Mouse (Mus musculus) megakaryocyte, embryonic 14.5 days (primary cell): ENCODE results near the gene Tmem121b. TPM values are rescaled to one million over a fixed set of nuclear protein-coding genes. Genes with fewer than 3 reads are reported as not detected.

ENCODE experiments used
- H3K27me3 ChIP-seq: replicated peaks from 2 replicates; pipeline ENCODE3; 2012; ENCODE audit warnings: inconsistent platforms
- H3K36me3 ChIP-seq: replicated peaks from 2 replicates; pipeline ENCODE3; 2012; ENCODE audit warnings: low read length, inconsistent platforms, mixed read lengths
- H3K4me1 ChIP-seq: 2 replicates; pipeline ENCODE4 v1.6.1; 2012; ENCODE audit warnings: inconsistent platforms
- H3K4me3 ChIP-seq: replicated peaks from 2 replicates; pipeline ENCODE3; 2012; ENCODE audit warnings: moderate library complexity, mild to moderate bottlenecking, inconsistent platforms
- H3K9me3 ChIP-seq: 2 replicates; pipeline ENCODE4 v1.6.1; 2012; ENCODE audit warnings: inconsistent platforms
- FLI1 ChIP-seq: IDR thresholded peaks from 2 replicates; pipeline ENCODE4 v1.6.1; 2012; ENCODE audit warnings: low read length, inconsistent platforms, mixed read lengths
- GATA1 ChIP-seq: IDR thresholded peaks from 3 replicates; pipeline ENCODE4 v1.6.1; 2012; ENCODE audit warnings: mixed read lengths, low read length, inconsistent platforms, borderline replicate concordance
- polyA plus RNA-seq: library from polyadenylated mRNA; stranded (reverse); fragments of >175 nt; gene quantifications from 2 replicates; pipeline ENCODE4 v1.2.3, GENCODE M21; 2012; ENCODE audit warnings: low replicate concordance; ENCODE audit not compliant: insufficient read depth

Tmem121b gene
- polyA plus RNA-seq, 1 experiment: not detected

- Histone ChIP-seq H3K4me1 (peaks cover 36% of the 10 kb centered on the region), H3K4me3 (no peak overlapping the region), H3K9me3 (no peaks in the 10 kb centered on the region), H3K36me3 (peaks cover 57% of the 10 kb centered on the region), H3K27me3 (no peaks in the 10 kb centered on the region)
- TF ChIP-seq FLI1: no peak
- TF ChIP-seq GATA1: no peak
Measured at GRCm38 (mm10) chr6:120524796-120525195, 31.2 kb upstream of the Tmem121b start.

- Histone ChIP-seq H3K27me3 (no peaks in the 10 kb centered on the region), H3K36me3 (peaks cover 81% of the 10 kb centered on the region), H3K9me3 (no peaks in the 10 kb centered on the region), H3K4me3 (no peak overlapping the region), H3K4me1 (peaks cover 31% of the 10 kb centered on the region)
- TF ChIP-seq GATA1 (no peak), FLI1 (no peak)
Measured at GRCm38 (mm10) chr6:120519647-120520046, 26.0 kb upstream of the Tmem121b start.

GRCm38 (mm10) chr6:120517311-120517710, 23.7 kb upstream of the Tmem121b start:
- H3K4me3 ChIP-seq: no peak overlapping the region
- no peaks in the 10 kb centered on the region for H3K9me3 ChIP-seq
- H3K36me3 ChIP-seq: peaks cover 78% of the 10 kb centered on the region
- no peaks in the 10 kb centered on the region for H3K27me3 ChIP-seq
- H3K4me1 ChIP-seq: peaks cover 55% of the 10 kb centered on the region
- TF ChIP-seq GATA1: no peak
- no peak for TF ChIP-seq FLI1

GRCm38 (mm10) chr6:120516879-120517278, 23.3 kb upstream of the Tmem121b start:
- H3K27me3 ChIP-seq: no peaks in the 10 kb centered on the region
- peak overlapping the region; percentile 13 for H3K4me3 ChIP-seq
- H3K4me1 ChIP-seq: peaks cover 55% of the 10 kb centered on the region
- peaks cover 74% of the 10 kb centered on the region for H3K36me3 ChIP-seq
- TF ChIP-seq FLI1 (no peak), GATA1 (no peak)
- no peaks in the 10 kb centered on the region for H3K9me3 ChIP-seq

GRCm38 (mm10) chr6:120516422-120516821, 22.8 kb upstream of the Tmem121b start:
- no peaks in the 10 kb centered on the region for H3K27me3 ChIP-seq
- H3K4me3 ChIP-seq: peak overlapping the region; percentile 13
- TF ChIP-seq GATA1: no peak
- no peak for TF ChIP-seq FLI1
- H3K9me3 ChIP-seq: no peaks in the 10 kb centered on the region
- peaks cover 60% of the 10 kb centered on the region for H3K4me1 ChIP-seq
- H3K36me3 ChIP-seq: peaks cover 74% of the 10 kb centered on the region

- no peak for TF ChIP-seq GATA1
- Histone ChIP-seq H3K9me3 (no peaks in the 10 kb centered on the region), H3K27me3 (no peaks in the 10 kb centered on the region), H3K4me1 (peaks cover 73% of the 10 kb centered on the region), H3K36me3 (peaks cover 68% of the 10 kb centered on the region), H3K4me3 (peak overlapping the region; percentile 44)
Measured at GRCm38 (mm10) chr6:120511212-120511611, 17.6 kb upstream of the Tmem121b start.

GRCm38 (mm10) chr6:120510425-120510824, 16.8 kb upstream of the Tmem121b start:
- peaks cover 70% of the 10 kb centered on the region for H3K36me3 ChIP-seq
- no peaks in the 10 kb centered on the region for H3K27me3 ChIP-seq
- peaks cover 67% of the 10 kb centered on the region for H3K4me1 ChIP-seq
- H3K9me3 ChIP-seq: no peaks in the 10 kb centered on the region
- peak overlapping the region; percentile 80 for H3K4me3 ChIP-seq
- TF ChIP-seq FLI1 (no peak), GATA1 (no peak)

- H3K36me3 ChIP-seq: peaks cover 67% of the 10 kb centered on the region
- H3K4me1 ChIP-seq: peaks cover 64% of the 10 kb centered on the region
- no peaks in the 10 kb centered on the region for H3K9me3 ChIP-seq
- TF ChIP-seq FLI1: no peak
- no peak for TF ChIP-seq GATA1
- H3K4me3 ChIP-seq: peak overlapping the region; percentile 80
- H3K27me3 ChIP-seq: no peaks in the 10 kb centered on the region
Measured at GRCm38 (mm10) chr6:120509975-120510374, 16.4 kb upstream of the Tmem121b start.

- Histone ChIP-seq H3K9me3 (no peaks in the 10 kb centered on the region), H3K4me3 (no peak overlapping the region), H3K36me3 (peaks cover 57% of the 10 kb centered on the region), H3K27me3 (no peaks in the 10 kb centered on the region), H3K4me1 (peaks cover 51% of the 10 kb centered on the region)
- TF ChIP-seq FLI1 (no peak), GATA1 (no peak)
Measured at GRCm38 (mm10) chr6:120508645-120509044, 15.0 kb upstream of the Tmem121b start.

- peaks cover 3% of the 10 kb centered on the region for H3K9me3 ChIP-seq
- no peak overlapping the region for H3K4me3 ChIP-seq
- H3K4me1 ChIP-seq: peaks cover 27% of the 10 kb centered on the region
- peaks cover 34% of the 10 kb centered on the region for H3K36me3 ChIP-seq
- H3K27me3 ChIP-seq: peaks cover 7% of the 10 kb centered on the region
- TF ChIP-seq GATA1 (no peak), FLI1 (no peak)
Measured at GRCm38 (mm10) chr6:120505531-120505930, 11.9 kb upstream of the Tmem121b start.

- peaks cover 13% of the 10 kb centered on the region for H3K4me1 ChIP-seq
- H3K4me3 ChIP-seq: no peak overlapping the region
- TF ChIP-seq FLI1: no peak
- TF ChIP-seq GATA1: no peak
- H3K27me3 ChIP-seq: peaks cover 11% of the 10 kb centered on the region
- H3K9me3 ChIP-seq: peaks cover 10% of the 10 kb centered on the region
- H3K36me3 ChIP-seq: peaks cover 22% of the 10 kb centered on the region
Measured at GRCm38 (mm10) chr6:120504051-120504450, 10.4 kb upstream of the Tmem121b start.
